20 mouse cellular contexts compared by ENCODE assay signal in genomic region chr4:151215866-151216265, GRCm38 (mm10).
DNase-seq lines count a peak whose midpoint lies in the region; ATAC-seq and TF ChIP-seq lines count a peak whose summit lies in the region.
"Had no signal": no experiment of that assay in that cellular context is flagged by ENCODE, and none has a peak within 500 bp of the region (broad histone marks: within the 10 kb centered on the region; RNA-seq: fewer than 3 reads in every experiment).

No protein-coding gene starts in this region.

- no peak for ATAC-seq in hindbrain, embryonic 13.5 days (ENCODE audit: low FRiP score)
- ATAC-seq in hindbrain, embryonic 11.5 days (ENCODE audit: low FRiP score): no peak
- ATAC-seq in lung, postnatal 0 days: no peak
- ATAC-seq: CD4-positive, CD25-positive, alpha-beta regulatory T cell, adult 4 months had no signal

- 0 out of 2 replicates have a peak overlapping the region, but pooled peaks have one; percentile 48 for H3K27ac ChIP-seq in hindbrain, embryonic 13.5 days
- no peak overlapping the region for H3K27ac ChIP-seq in hindbrain, embryonic 11.5 days (ENCODE audit: low read depth, low read length)
- H3K27ac ChIP-seq in lung, postnatal 0 days (ENCODE audit: low read length): no peak overlapping the region
- H3K27ac ChIP-seq in testis, adult 2 months (ENCODE audit: control insufficient read depth, insufficient read depth, low read depth, low read length): no peak overlapping the region
- H3K27ac ChIP-seq: forebrain, embryonic 10.5 days; forebrain, embryonic 13.5 days; heart, adult 2 months; heart, embryonic 10.5 days; heart, embryonic 13.5 days had no signal

- TF ChIP-seq CTCF in lung, postnatal 0 days (IDR thresholded peaks at IDR 0.05): no peak
- no peak for TF ChIP-seq CTCF in testis, adult 2 months (IDR thresholded peaks at IDR 0.05; ENCODE audit: control insufficient read depth, insufficient read depth, insufficient replicate concordance, low read depth, low read length)

- H3K27me3 ChIP-seq in hindbrain, embryonic 13.5 days: peaks cover 15% of the 10 kb centered on the region; the same call in 1 of the 2 replicates
- H3K27me3 ChIP-seq in hindbrain, embryonic 11.5 days (ENCODE audit: control insufficient read depth, insufficient read depth, low read length): no peaks in the 10 kb centered on the region
- H3K27me3 ChIP-seq in lung, postnatal 0 days (replicated peaks; ENCODE audit: insufficient read depth, low read length): no peaks in the 10 kb centered on the region
- H3K27me3 ChIP-seq in testis, adult 2 months (ENCODE audit: control insufficient read depth, insufficient read depth, low read length): no peaks in the 10 kb centered on the region
- H3K27me3 ChIP-seq: heart, embryonic 13.5 days; hindbrain, embryonic 15.5 days had no signal

- no peak overlapping the region for H3K9ac ChIP-seq in hindbrain, embryonic 13.5 days
- H3K9ac ChIP-seq in hindbrain, embryonic 11.5 days (ENCODE audit: low read depth, low read length): no peak overlapping the region
- H3K9ac ChIP-seq in lung, postnatal 0 days (replicated peaks; ENCODE audit: low read depth): no peak overlapping the region
- H3K9ac ChIP-seq: forebrain, embryonic 13.5 days; heart, embryonic 13.5 days; hindbrain, embryonic 15.5 days had no signal

- no peak; the same call in 1 of the 2 replicates for TF ChIP-seq POLR2A in testis, adult 2 months (IDR thresholded peaks at IDR 0.05; ENCODE audit: control insufficient read depth, low read depth, low read length)

- TF ChIP-seq EP300 in lung, postnatal 0 days (IDR thresholded peaks at IDR 0.05): no peak

- 44% methylated on average over 4 of the region's 4 CpGs for WGBS in hindbrain, embryonic 13.5 days
- WGBS in hindbrain, embryonic 11.5 days: 75% methylated on average over 4 of the region's 4 CpGs
- 30% methylated on average over 4 of the region's 4 CpGs for WGBS in lung, postnatal 0 days

- DNase-seq in hindbrain, embryonic 11.5 days (ENCODE audit: low spot score): no peak
- peak; percentile 16 for DNase-seq in lung, postnatal 0 days (ENCODE audit: low spot score)
- no peak for DNase-seq in lung, postnatal 25 days (ENCODE audit: low spot score)
- DNase-seq in testis, postnatal 10 days (ENCODE audit: low spot score): no peak
- DNase-seq: adrenal gland, adult 2 months; cerebellum, adult 11 months; cerebellum, adult 2 months; cerebellum, adult 9-11 months; gastrocnemius, postnatal 10 days; gastrocnemius, postnatal 36 days; heart, adult 2 months; heart, postnatal 14 days had no signal

- H3K4me3 ChIP-seq in hindbrain, embryonic 13.5 days: no peak overlapping the region
- H3K4me3 ChIP-seq in hindbrain, embryonic 11.5 days (ENCODE audit: low read depth, low read length): no peak overlapping the region
- H3K4me3 ChIP-seq in lung, postnatal 0 days (ENCODE audit: low read depth, low read length): no peak overlapping the region
- peak overlapping the region; percentile 19 for H3K4me3 ChIP-seq in testis, adult 2 months (ENCODE audit: control insufficient read depth, low read depth, low read length)
- H3K4me3 ChIP-seq: forebrain, embryonic 10.5 days; forebrain, embryonic 13.5 days; heart, adult 2 months; heart, embryonic 10.5 days; heart, embryonic 13.5 days; hindbrain, embryonic 15.5 days had no signal

- H3K4me2 ChIP-seq in hindbrain, embryonic 13.5 days: no peak overlapping the region
- H3K4me2 ChIP-seq in hindbrain, embryonic 11.5 days (replicated peaks; ENCODE audit: low read depth, low read length): no peak overlapping the region
- no peak overlapping the region for H3K4me2 ChIP-seq in lung, postnatal 0 days (replicated peaks; ENCODE audit: low read depth, low read length)
- H3K4me2 ChIP-seq: forebrain, embryonic 13.5 days; heart, embryonic 13.5 days had no signal

- no peaks in the 10 kb centered on the region for H3K9me3 ChIP-seq in hindbrain, embryonic 13.5 days
- no peaks in the 10 kb centered on the region for H3K9me3 ChIP-seq in hindbrain, embryonic 11.5 days (ENCODE audit: control insufficient read depth, low read length)
- H3K9me3 ChIP-seq in lung, postnatal 0 days (ENCODE audit: low read length): no peaks in the 10 kb centered on the region
- H3K9me3 ChIP-seq: forebrain, embryonic 10.5 days; forebrain, embryonic 13.5 days; heart, embryonic 10.5 days; heart, embryonic 13.5 days; hindbrain, embryonic 15.5 days had no signal

- no peaks in the 10 kb centered on the region for H3K36me3 ChIP-seq in hindbrain, embryonic 13.5 days
- H3K36me3 ChIP-seq in hindbrain, embryonic 11.5 days (ENCODE audit: control insufficient read depth, insufficient read depth, low read length): no peaks in the 10 kb centered on the region
- no peaks in the 10 kb centered on the region for H3K36me3 ChIP-seq in lung, postnatal 0 days (ENCODE audit: insufficient read depth, low read length)
- H3K36me3 ChIP-seq in testis, adult 2 months (ENCODE audit: control insufficient read depth, insufficient read depth, low read length): no peaks in the 10 kb centered on the region
- H3K36me3 ChIP-seq: forebrain, embryonic 10.5 days; heart, embryonic 10.5 days; heart, embryonic 13.5 days; hindbrain, embryonic 15.5 days had no signal

- H3K4me1 ChIP-seq in hindbrain, embryonic 13.5 days (replicated peaks): peaks cover 37% of the 10 kb centered on the region
- no peaks in the 10 kb centered on the region for H3K4me1 ChIP-seq in hindbrain, embryonic 11.5 days (replicated peaks; ENCODE audit: control insufficient read depth, insufficient read depth, low read length)
- no peaks in the 10 kb centered on the region for H3K4me1 ChIP-seq in lung, postnatal 0 days (ENCODE audit: insufficient read depth, low read depth, low read length)
- peaks cover 8% of the 10 kb centered on the region for H3K4me1 ChIP-seq in testis, adult 2 months (ENCODE audit: control insufficient read depth, insufficient read depth, low read length)
